Mouse (Mus musculus): ENCODE data around the gene Dcaf1. TPM values are rescaled to one million over a fixed set of nuclear protein-coding genes. Genes with fewer than 3 reads are reported as not detected.

The Dcaf1 gene
- polyA plus RNA-seq, 1 experiment from 2014 or later = 20.8 TPM

DNA sequence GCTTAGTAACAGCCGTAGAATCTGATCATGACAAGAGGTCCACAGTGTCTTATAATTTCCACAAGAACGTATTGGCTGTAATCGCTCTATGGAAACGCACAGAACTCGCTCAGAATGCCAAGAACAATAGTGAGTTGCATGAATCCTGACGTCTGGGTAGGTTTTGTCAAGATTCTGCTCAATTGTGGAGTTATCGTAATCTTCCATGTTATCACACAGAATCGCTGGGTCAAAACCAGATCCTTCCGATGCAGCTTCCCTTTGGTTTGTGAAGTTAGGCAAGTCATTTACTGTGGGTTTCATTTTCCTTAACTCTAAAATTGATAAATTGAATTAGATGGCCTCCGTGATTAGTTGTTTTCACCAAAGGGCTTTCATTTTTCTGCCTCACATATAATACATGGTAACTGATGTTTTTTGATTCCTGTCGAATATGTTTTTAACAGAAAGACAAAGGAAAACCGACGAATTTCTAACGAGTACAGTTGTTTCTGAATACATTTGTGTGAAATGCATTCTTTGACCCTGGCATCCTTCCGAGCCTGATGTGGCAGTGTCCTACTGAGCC lies 540 bp upstream of the Dcaf1 start:
- WGBS = 42% methylated on average over 15 of the region's 15 CpGs
- Histone ChIP-seq H3K4me3 (ENCODE audit: control insufficient read depth in 1 of 2, insufficient read depth in 1 of 2, low read depth in 1 of 2, low read length in 2 of 2) (peak overlapping the region; percentile 43 to 98; a peak in 3 of 4 replicates), H3K27me3 (ENCODE audit: control insufficient read depth, insufficient read depth, low read length) (no peaks in the 10 kb centered on the region), H3K4me2 (ENCODE audit: low read length) (peak overlapping the region; percentile 68), H3K9ac (ENCODE audit: low read length) (peak overlapping the region; percentile 73), H3K27ac (replicated peaks in 1 of 2; ENCODE audit: control insufficient read depth in 1 of 2, insufficient read depth in 1 of 2, low read depth in 2 of 2, low read length in 2 of 2) (peak overlapping the region in 1 of 2 experiments; percentile 26; a peak in 3 of 4 replicates), H3K9me3 (ENCODE audit: control insufficient read depth, low read length) (no peaks in the 10 kb centered on the region), H3K4me1 (ENCODE audit: control insufficient read depth in 2 of 2, insufficient read depth in 2 of 2, low read length in 2 of 2) (0 out of 4 replicates have a peak, but pooled peaks cover 0 to 3% of the 10 kb centered on the region in 2 experiments), H3K36me3 (ENCODE audit: control insufficient read depth, insufficient read depth, low read length) (no peaks in the 10 kb centered on the region)
- no peak for ATAC-seq (ENCODE audit: insufficient number of reproducible peaks, insufficient read depth, low FRiP score, low read depth)

DNA sequence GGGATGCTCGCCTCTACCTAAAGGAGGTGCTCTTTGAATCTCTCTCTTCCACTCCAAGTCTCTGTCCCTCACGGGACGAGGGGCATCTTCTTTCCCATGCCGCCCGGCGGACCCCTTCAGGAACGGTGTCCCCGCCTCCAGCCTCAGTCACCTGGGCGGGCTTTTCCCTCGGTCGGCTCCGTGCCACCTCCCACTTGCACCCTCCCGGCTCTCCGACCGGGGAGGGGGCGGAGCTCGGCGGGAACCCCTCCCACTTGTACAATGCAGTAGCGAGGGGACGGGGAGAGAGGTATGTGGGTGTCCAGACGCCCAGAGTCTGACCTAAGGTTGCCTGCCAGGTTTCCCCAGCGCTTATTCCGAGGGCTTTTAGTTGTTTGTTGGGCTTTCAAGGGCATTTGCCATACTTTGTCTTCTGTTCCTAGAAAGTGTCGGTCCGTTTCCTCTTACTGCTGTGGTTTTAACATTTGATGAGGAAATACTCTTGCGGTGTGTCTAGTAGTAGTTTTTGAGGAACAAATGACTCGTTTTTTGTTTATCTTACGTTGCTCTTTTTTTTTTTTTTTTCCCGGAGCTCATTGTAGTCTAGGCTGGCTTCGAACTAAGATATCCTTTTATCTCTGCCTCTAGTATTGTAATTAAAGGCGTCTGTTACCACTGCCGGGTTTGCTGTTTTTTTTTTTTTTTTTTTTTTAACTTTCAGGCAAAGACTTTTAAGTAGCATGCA lies 869 bp downstream of the Dcaf1 start:
- H3K27ac ChIP-seq (replicated peaks in 1 of 2; ENCODE audit: control insufficient read depth in 1 of 2, insufficient read depth in 1 of 2, low read depth in 2 of 2, low read length in 2 of 2) = peak overlapping the region; percentile 87 to 96

DNA sequence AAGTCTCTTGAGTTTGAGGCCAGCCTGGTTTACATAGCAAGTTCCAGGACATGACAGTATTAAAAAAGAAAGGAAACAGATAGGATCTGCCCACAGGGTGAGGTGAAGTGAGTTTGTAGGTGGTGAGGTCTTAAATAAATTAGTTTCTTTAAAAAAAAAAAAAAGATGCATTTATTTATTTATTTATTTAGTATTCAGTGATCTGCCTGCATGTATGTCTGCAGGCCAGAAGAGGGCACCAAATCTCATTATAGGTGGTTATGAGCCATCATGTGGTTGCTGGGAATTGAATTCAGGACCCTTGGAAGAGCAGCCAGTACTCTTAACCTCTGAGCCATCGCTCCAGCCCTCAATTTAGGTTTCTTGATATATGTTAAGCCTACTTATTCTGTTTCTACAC lies 18.9 kb downstream of the Dcaf1 start:
- Histone ChIP-seq H3K4me1 (ENCODE audit: control insufficient read depth in 2 of 2, insufficient read depth in 2 of 2, low read length in 2 of 2) (no peaks in the 10 kb centered on the region), H3K27ac (replicated peaks in 1 of 2; ENCODE audit: control insufficient read depth in 1 of 2, insufficient read depth in 1 of 2, low read depth in 2 of 2, low read length in 2 of 2) (no peak overlapping the region), H3K36me3 (ENCODE audit: control insufficient read depth, insufficient read depth, low read length) (peaks cover 85% of the 10 kb centered on the region), H3K4me3 (ENCODE audit: control insufficient read depth in 1 of 2, insufficient read depth in 1 of 2, low read depth in 1 of 2, low read length in 2 of 2) (no peak overlapping the region), H3K4me2 (ENCODE audit: low read length) (no peak overlapping the region), H3K27me3 (ENCODE audit: control insufficient read depth, insufficient read depth, low read length) (no peaks in the 10 kb centered on the region), H3K9me3 (ENCODE audit: control insufficient read depth, low read length) (no peaks in the 10 kb centered on the region), H3K9ac (ENCODE audit: low read length) (no peak overlapping the region)
- ATAC-seq (ENCODE audit: insufficient number of reproducible peaks, insufficient read depth, low FRiP score, low read depth) = no peak
- WGBS = 92% methylated on average over 1 of the region's 1 CpGs

More for the DNA sequence above, 869 bp downstream of the Dcaf1 start:
- 0 out of 4 replicates have a peak, but pooled peaks cover 0 to 3% of the 10 kb centered on the region in 2 experiments for H3K4me1 ChIP-seq (ENCODE audit: control insufficient read depth in 2 of 2, insufficient read depth in 2 of 2, low read length in 2 of 2)
- no peaks in the 10 kb centered on the region for H3K9me3 ChIP-seq (ENCODE audit: control insufficient read depth, low read length)
- peak overlapping the region; percentile 77 for H3K4me2 ChIP-seq (ENCODE audit: low read length)
- WGBS = 3% methylated on average over 31 of the region's 32 CpGs
- no peaks in the 10 kb centered on the region for H3K36me3 ChIP-seq (ENCODE audit: control insufficient read depth, insufficient read depth, low read length)
- ATAC-seq (ENCODE audit: insufficient number of reproducible peaks, insufficient read depth, low FRiP score, low read depth) = peak; percentile 84
- H3K4me3 ChIP-seq (ENCODE audit: control insufficient read depth in 1 of 2, insufficient read depth in 1 of 2, low read depth in 1 of 2, low read length in 2 of 2) = peak overlapping the region; percentile 77 to 98
- H3K27me3 ChIP-seq (ENCODE audit: control insufficient read depth, insufficient read depth, low read length) = no peaks in the 10 kb centered on the region
- peak overlapping the region; percentile 97 for H3K9ac ChIP-seq (ENCODE audit: low read length)

DNA sequence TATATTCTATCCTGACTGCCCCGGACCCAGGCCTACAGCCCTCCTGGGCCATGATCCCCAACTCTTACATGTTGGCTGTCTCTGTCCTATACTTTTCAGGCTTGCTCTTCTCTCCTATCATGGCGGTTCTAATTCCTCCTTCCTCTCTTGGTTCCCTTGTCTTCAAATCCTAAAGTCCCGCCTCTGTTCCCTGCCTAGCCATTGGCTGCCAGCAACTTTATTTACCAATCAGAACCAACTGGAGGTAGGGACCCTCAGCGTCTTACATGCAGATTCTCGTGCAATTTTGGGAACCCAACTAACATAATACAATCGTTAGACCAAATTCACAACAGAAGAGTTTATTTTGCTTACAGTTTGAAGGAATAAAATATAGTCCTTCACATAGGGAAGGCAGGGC lies 21.1 kb downstream of the Dcaf1 start:
- Histone ChIP-seq H3K4me3 (ENCODE audit: control insufficient read depth in 1 of 2, insufficient read depth in 1 of 2, low read depth in 1 of 2, low read length in 2 of 2) (no peak overlapping the region), H3K9me3 (ENCODE audit: control insufficient read depth, low read length) (no peaks in the 10 kb centered on the region), H3K36me3 (ENCODE audit: control insufficient read depth, insufficient read depth, low read length) (peaks cover 78% of the 10 kb centered on the region), H3K4me1 (ENCODE audit: control insufficient read depth in 2 of 2, insufficient read depth in 2 of 2, low read length in 2 of 2) (no peaks in the 10 kb centered on the region), H3K27ac (replicated peaks in 1 of 2; ENCODE audit: control insufficient read depth in 1 of 2, insufficient read depth in 1 of 2, low read depth in 2 of 2, low read length in 2 of 2) (no peak overlapping the region), H3K4me2 (ENCODE audit: low read length) (no peak overlapping the region), H3K27me3 (ENCODE audit: control insufficient read depth, insufficient read depth, low read length) (no peaks in the 10 kb centered on the region), H3K9ac (ENCODE audit: low read length) (no peak overlapping the region)
- 91% methylated on average over 6 of the region's 6 CpGs for WGBS
- ATAC-seq (ENCODE audit: insufficient number of reproducible peaks, insufficient read depth, low FRiP score, low read depth) = no peak

DNA sequence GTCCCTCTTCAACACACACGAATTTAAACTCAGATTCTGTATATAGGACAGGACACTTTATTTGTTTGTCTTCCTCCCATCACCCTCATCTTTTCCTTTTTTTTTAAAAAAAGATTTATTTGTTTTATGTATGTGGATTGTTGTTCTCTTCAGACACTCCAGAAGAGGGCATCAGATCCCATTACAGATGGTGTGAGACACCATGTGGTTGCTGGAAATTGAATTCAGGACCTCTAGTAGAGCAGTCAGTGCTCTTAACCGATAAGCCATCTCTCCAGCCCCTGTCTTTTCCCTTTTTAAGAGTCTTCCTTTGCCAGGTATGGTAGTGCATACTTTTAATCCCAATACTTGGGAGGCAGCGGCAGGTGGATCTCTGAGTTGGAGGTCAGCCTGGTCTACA lies 35.0 kb downstream of the Dcaf1 start:
- ATAC-seq (ENCODE audit: insufficient number of reproducible peaks, insufficient read depth, low FRiP score, low read depth) = no peak
- Histone ChIP-seq H3K9ac (ENCODE audit: low read length) (no peak overlapping the region), H3K27ac (replicated peaks in 1 of 2; ENCODE audit: control insufficient read depth in 1 of 2, insufficient read depth in 1 of 2, low read depth in 2 of 2, low read length in 2 of 2) (no peak overlapping the region), H3K27me3 (ENCODE audit: control insufficient read depth, insufficient read depth, low read length) (no peaks in the 10 kb centered on the region), H3K4me3 (ENCODE audit: control insufficient read depth in 1 of 2, insufficient read depth in 1 of 2, low read depth in 1 of 2, low read length in 2 of 2) (no peak overlapping the region), H3K4me1 (ENCODE audit: control insufficient read depth in 2 of 2, insufficient read depth in 2 of 2, low read length in 2 of 2) (no peaks in the 10 kb centered on the region), H3K36me3 (ENCODE audit: control insufficient read depth, insufficient read depth, low read length) (peaks cover 95% of the 10 kb centered on the region), H3K9me3 (ENCODE audit: control insufficient read depth, low read length) (no peaks in the 10 kb centered on the region), H3K4me2 (ENCODE audit: low read length) (no peak overlapping the region)
- WGBS = 85% methylated on average over 3 of the region's 3 CpGs

DNA sequence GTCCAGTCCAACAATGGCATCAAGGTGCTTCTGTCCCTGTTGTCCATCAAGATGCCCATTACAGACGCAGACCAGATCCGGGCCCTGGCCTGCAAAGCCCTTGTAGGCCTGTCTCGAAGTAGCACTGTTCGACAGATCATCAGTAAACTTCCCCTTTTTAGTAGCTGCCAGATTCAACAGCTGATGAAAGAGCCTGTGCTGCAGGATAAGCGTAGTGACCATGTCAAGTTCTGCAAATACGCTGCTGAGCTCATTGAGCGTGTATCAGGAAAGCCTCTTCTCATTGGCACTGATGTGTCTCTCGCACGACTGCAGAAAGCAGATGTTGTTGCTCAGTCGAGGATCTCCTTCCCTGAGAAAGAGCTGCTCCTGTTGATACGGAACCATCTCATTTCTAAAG lies 36.4 kb downstream of the Dcaf1 start:
- H3K27me3 ChIP-seq (ENCODE audit: control insufficient read depth, insufficient read depth, low read length) = no peaks in the 10 kb centered on the region
- no peak overlapping the region for H3K4me2 ChIP-seq (ENCODE audit: low read length)

DNA sequence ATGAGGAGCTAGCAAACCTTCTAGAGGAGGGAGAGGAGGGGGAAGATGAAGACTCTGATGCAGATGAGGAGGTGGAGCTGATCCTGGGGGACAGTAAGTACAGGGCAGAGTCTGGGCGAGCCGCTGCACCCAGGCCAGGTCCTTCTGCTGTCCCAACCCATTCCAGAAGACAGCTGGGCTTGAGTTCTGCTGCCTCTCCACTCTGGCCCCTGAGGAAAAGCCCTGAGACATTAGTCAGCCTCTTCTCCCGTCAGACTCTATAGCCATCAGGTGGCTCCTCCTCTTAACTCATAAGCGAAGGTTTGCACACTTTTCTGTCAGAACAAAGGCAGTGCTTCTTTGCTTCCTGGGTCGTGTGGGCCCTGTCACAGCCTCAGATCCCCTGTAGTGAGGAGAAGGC lies 52.5 kb downstream of the Dcaf1 start:
- Histone ChIP-seq H3K27ac (replicated peaks in 1 of 2; ENCODE audit: control insufficient read depth in 1 of 2, insufficient read depth in 1 of 2, low read depth in 2 of 2, low read length in 2 of 2) (no peak overlapping the region), H3K9ac (ENCODE audit: low read length) (no peak overlapping the region), H3K4me1 (ENCODE audit: control insufficient read depth in 2 of 2, insufficient read depth in 2 of 2, low read length in 2 of 2) (no peaks in the 10 kb centered on the region), H3K27me3 (ENCODE audit: control insufficient read depth, insufficient read depth, low read length) (no peaks in the 10 kb centered on the region), H3K4me2 (ENCODE audit: low read length) (no peak overlapping the region), H3K36me3 (ENCODE audit: control insufficient read depth, insufficient read depth, low read length) (peaks cover 73% of the 10 kb centered on the region), H3K9me3 (ENCODE audit: control insufficient read depth, low read length) (no peaks in the 10 kb centered on the region), H3K4me3 (ENCODE audit: control insufficient read depth in 1 of 2, insufficient read depth in 1 of 2, low read depth in 1 of 2, low read length in 2 of 2) (no peak overlapping the region)
- WGBS = 76% methylated on average over 5 of the region's 5 CpGs
- ATAC-seq (ENCODE audit: insufficient number of reproducible peaks, insufficient read depth, low FRiP score, low read depth) = no peak

More for the DNA sequence above, 36.4 kb downstream of the Dcaf1 start:
- WGBS = 87% methylated on average over 11 of the region's 11 CpGs
- no peak overlapping the region for H3K9ac ChIP-seq (ENCODE audit: low read length)
- H3K27ac ChIP-seq (replicated peaks in 1 of 2; ENCODE audit: control insufficient read depth in 1 of 2, insufficient read depth in 1 of 2, low read depth in 2 of 2, low read length in 2 of 2) = no peak overlapping the region
- no peak overlapping the region for H3K4me3 ChIP-seq (ENCODE audit: control insufficient read depth in 1 of 2, insufficient read depth in 1 of 2, low read depth in 1 of 2, low read length in 2 of 2)
- no peaks in the 10 kb centered on the region for H3K9me3 ChIP-seq (ENCODE audit: control insufficient read depth, low read length)
- no peak for ATAC-seq (ENCODE audit: insufficient number of reproducible peaks, insufficient read depth, low FRiP score, low read depth)
- H3K36me3 ChIP-seq (ENCODE audit: control insufficient read depth, insufficient read depth, low read length) = peaks cover 97% of the 10 kb centered on the region
- H3K4me1 ChIP-seq (ENCODE audit: control insufficient read depth in 2 of 2, insufficient read depth in 2 of 2, low read length in 2 of 2) = no peaks in the 10 kb centered on the region
